Mouse (Mus musculus): Measurements from ENCODE around the gene Prrc2c. TPM values are rescaled to one million over a fixed set of nuclear protein-coding genes. Genes with fewer than 3 reads are reported as not detected.

Gene Prrc2c
- total RNA-seq, 1 experiment, result 164 TPM

DNA sequence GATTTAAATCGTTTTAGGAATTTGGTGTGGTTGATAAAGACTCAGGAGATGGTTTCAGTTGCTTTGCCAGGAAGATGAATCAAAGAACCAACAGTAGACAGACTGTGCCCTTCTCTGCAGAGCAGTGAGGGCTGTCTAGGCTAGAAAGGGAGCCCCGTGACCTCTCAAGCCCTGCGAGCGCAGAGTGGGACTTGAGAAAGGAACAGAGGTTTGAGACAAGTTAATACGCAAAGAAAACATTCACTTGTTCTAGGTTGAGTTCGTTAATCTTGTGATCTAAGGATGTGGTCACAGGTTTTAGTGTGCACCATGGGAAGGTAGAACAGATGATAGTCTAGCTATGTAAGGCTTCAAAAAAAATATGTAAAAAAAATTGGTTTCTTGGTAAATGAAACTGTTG is 12.4 kb downstream of the Prrc2c start:
- in situ Hi-C loops (cut with MboI; ENCODE audit: low sequenced_read_pairs in 2 of 2, unreplicated experiment in 2 of 2), result loop anchor here in 1 of 2 experiments (10.0 kb wide), 1 partner anchor 53 kb away; no protein-coding TSS in a partner anchor
- Histone ChIP-seq H3K9me3 (ENCODE audit: control insufficient read depth, insufficient read depth, low read depth, low read length) (no peaks in the 10 kb centered on the region), H3K9ac (ENCODE audit: insufficient read depth, low read depth, low read length, poor library complexity, severe bottlenecking) (no peak overlapping the region), H3K36me3 (ENCODE audit: control insufficient read depth, insufficient read depth, low read length, poor library complexity, severe bottlenecking) (peaks cover 2% of the 10 kb centered on the region; the same call in 1 of the 2 replicates), H3K4me1 (ENCODE audit: control insufficient read depth in 2 of 2, insufficient read depth in 2 of 2, low read length in 2 of 2, poor library complexity in 1 of 2) (peaks cover 0 to 4% of the 10 kb centered on the region in 2 experiments; a peak in 2 of 4 replicates), H3K27ac (ENCODE audit: insufficient read depth, low read depth, low read length, poor library complexity, severe bottlenecking) (no peak overlapping the region), H3K4me3 (ENCODE audit: insufficient read depth in 1 of 2, low read depth in 1 of 2, low read length in 2 of 2, poor library complexity in 1 of 2, severe bottlenecking in 1 of 2) (no peak overlapping the region)
- no peak for DNase-seq (ENCODE audit: low read depth, low spot score)
- TF ChIP-seq ZNF384 (IDR thresholded peaks at IDR 0.05; ENCODE audit: low read depth, low read length) (no peak), ZC3H11A (IDR thresholded peaks at IDR 0.05; ENCODE audit: borderline replicate concordance, low read depth, low read length) (no peak), HCFC1 (IDR thresholded peaks at IDR 0.05; ENCODE audit: borderline replicate concordance, insufficient read depth, low read length) (no peak), MAFK (IDR thresholded peaks at IDR 0.05; ENCODE audit: insufficient read depth, low read depth, low read length) (no peak), CHD2 (IDR thresholded peaks at IDR 0.05; ENCODE audit: low read depth, low read length) (no peak)

GRCm38 (mm10) chr1:162723610-162724009 is 16.7 kb downstream of the Prrc2c start:
- Histone ChIP-seq H3K9ac (ENCODE audit: insufficient read depth, low read depth, low read length, poor library complexity, severe bottlenecking) (no peak overlapping the region), H3K4me3 (ENCODE audit: insufficient read depth in 1 of 2, low read depth in 1 of 2, low read length in 2 of 2, poor library complexity in 1 of 2, severe bottlenecking in 1 of 2) (no peak overlapping the region), H3K9me3 (ENCODE audit: control insufficient read depth, insufficient read depth, low read depth, low read length) (no peaks in the 10 kb centered on the region), H3K27ac (ENCODE audit: insufficient read depth, low read depth, low read length, poor library complexity, severe bottlenecking) (no peak overlapping the region), H3K36me3 (ENCODE audit: control insufficient read depth, insufficient read depth, low read length, poor library complexity, severe bottlenecking) (peaks cover 9% of the 10 kb centered on the region), H3K4me1 (ENCODE audit: control insufficient read depth in 2 of 2, insufficient read depth in 2 of 2, low read length in 2 of 2, poor library complexity in 1 of 2) (0 out of 4 replicates have a peak, but pooled peaks cover 0 to 2% of the 10 kb centered on the region in 2 experiments)
- TF ChIP-seq ZNF384 (IDR thresholded peaks at IDR 0.05; ENCODE audit: low read depth, low read length), result no peak
- no peak for TF ChIP-seq CHD2 (IDR thresholded peaks at IDR 0.05; ENCODE audit: low read depth, low read length)
- no peak for DNase-seq (ENCODE audit: low read depth, low spot score)
- in situ Hi-C loops (cut with MboI; ENCODE audit: low sequenced_read_pairs in 2 of 2, unreplicated experiment in 2 of 2), result loop anchor here (5.0 to 25.0 kb wide), 3 partner anchors 36 to 1264 kb away; partner anchors contain the start of genes BC055324 (in 2 of the 2) and Mettl18 (in 2 of the 2)

DNA sequence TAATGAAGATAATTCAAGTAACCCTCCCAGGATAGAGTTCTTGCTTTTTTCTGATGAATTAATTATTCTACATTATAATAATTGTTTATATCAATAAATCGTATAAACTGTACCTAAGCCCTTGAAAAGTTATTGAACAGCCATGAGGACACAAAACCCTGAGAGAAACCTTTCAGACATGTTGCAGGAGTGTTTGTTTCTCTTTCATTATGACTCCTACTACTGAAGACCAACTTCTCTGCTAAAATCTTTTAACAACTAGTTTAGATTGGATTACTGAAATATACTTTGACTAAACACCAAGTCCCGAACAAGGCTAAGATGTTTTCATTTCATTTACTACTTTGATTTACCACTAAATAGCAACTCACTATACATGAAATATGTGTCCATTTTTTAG is 19.7 kb downstream of the Prrc2c start:
- H3K4me1 ChIP-seq (ENCODE audit: control insufficient read depth in 2 of 2, insufficient read depth in 2 of 2, low read length in 2 of 2, poor library complexity in 1 of 2), result no peaks in the 10 kb centered on the region
- no peak overlapping the region for H3K9ac ChIP-seq (ENCODE audit: insufficient read depth, low read depth, low read length, poor library complexity, severe bottlenecking)
- H3K36me3 ChIP-seq (ENCODE audit: control insufficient read depth, insufficient read depth, low read length, poor library complexity, severe bottlenecking), result peaks cover 15% of the 10 kb centered on the region
- no peaks in the 10 kb centered on the region for H3K9me3 ChIP-seq (ENCODE audit: control insufficient read depth, insufficient read depth, low read depth, low read length)
- TF ChIP-seq ZNF384 (IDR thresholded peaks at IDR 0.05; ENCODE audit: low read depth, low read length), result no peak
- TF ChIP-seq HCFC1 (IDR thresholded peaks at IDR 0.05; ENCODE audit: borderline replicate concordance, insufficient read depth, low read length), result no peak
- TF ChIP-seq CHD2 (IDR thresholded peaks at IDR 0.05; ENCODE audit: low read depth, low read length), result no peak
- no peak for TF ChIP-seq ZC3H11A (IDR thresholded peaks at IDR 0.05; ENCODE audit: borderline replicate concordance, low read depth, low read length)
- no peak for TF ChIP-seq MAFK (IDR thresholded peaks at IDR 0.05; ENCODE audit: insufficient read depth, low read depth, low read length)
- in situ Hi-C loops (cut with MboI; ENCODE audit: low sequenced_read_pairs in 2 of 2, unreplicated experiment in 2 of 2), result loop anchor here (5.0 to 25.0 kb wide), 3 partner anchors 33 to 1267 kb away; partner anchors contain the start of genes BC055324 (in 2 of the 2) and Mettl18 (in 2 of the 2)
- no peak overlapping the region for H3K4me3 ChIP-seq (ENCODE audit: insufficient read depth in 1 of 2, low read depth in 1 of 2, low read length in 2 of 2, poor library complexity in 1 of 2, severe bottlenecking in 1 of 2)
- no peak for DNase-seq (ENCODE audit: low read depth, low spot score)
- H3K27ac ChIP-seq (ENCODE audit: insufficient read depth, low read depth, low read length, poor library complexity, severe bottlenecking), result no peak overlapping the region

DNA sequence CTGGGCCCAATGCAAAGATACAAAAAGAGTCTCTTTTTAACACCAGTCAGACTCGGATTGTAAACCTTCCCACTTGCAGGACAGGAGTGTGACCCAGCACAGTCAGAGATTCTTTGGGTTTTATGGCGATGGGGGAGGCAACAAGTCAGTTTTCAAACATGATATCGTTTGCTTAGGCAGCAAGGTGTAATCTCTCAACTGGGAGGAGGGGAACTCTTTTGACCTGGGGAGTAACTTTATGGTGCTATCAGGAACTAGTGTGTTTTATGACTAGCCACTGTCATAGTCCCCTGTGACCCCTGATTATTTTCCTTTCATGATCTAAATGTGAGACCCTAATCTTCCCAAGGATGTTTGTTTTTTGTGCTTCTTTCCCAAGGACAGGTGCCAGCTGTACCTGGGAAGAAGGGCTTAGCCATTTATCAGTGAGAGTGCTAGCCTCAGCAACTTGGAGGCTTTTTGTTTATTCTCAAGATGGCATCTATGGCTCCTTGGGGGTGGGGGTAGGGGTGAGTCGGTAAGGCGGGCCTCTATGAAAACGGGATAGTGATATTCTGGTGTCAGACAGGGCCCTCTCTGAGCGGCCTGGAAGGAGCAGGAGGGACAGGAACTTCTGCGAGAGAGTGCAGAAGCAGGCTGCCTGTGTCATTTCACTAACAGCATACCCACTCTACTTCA is 39.8 kb downstream of the Prrc2c start:
- Histone ChIP-seq H3K9me3 (ENCODE audit: control insufficient read depth, insufficient read depth, low read depth, low read length) (no peaks in the 10 kb centered on the region), H3K4me3 (ENCODE audit: insufficient read depth in 1 of 2, low read depth in 1 of 2, low read length in 2 of 2, poor library complexity in 1 of 2, severe bottlenecking in 1 of 2) (no peak overlapping the region), H3K4me1 (ENCODE audit: control insufficient read depth in 2 of 2, insufficient read depth in 2 of 2, low read length in 2 of 2, poor library complexity in 1 of 2) (no peaks in the 10 kb centered on the region), H3K27ac (ENCODE audit: insufficient read depth, low read depth, low read length, poor library complexity, severe bottlenecking) (no peak overlapping the region), H3K9ac (ENCODE audit: insufficient read depth, low read depth, low read length, poor library complexity, severe bottlenecking) (no peak overlapping the region), H3K36me3 (ENCODE audit: control insufficient read depth, insufficient read depth, low read length, poor library complexity, severe bottlenecking) (peaks cover 34% of the 10 kb centered on the region)
- in situ Hi-C loops (cut with MboI; ENCODE audit: low sequenced_read_pairs in 2 of 2, unreplicated experiment in 2 of 2), result loop anchor here (25.0 kb wide), 1 partner anchor 1287 kb away; the partner anchor contains the start of genes BC055324 (in 2 of the 2) and Mettl18 (in 2 of the 2)
- TF ChIP-seq CHD2 (IDR thresholded peaks at IDR 0.05; ENCODE audit: low read depth, low read length) (no peak), ZC3H11A (IDR thresholded peaks at IDR 0.05; ENCODE audit: borderline replicate concordance, low read depth, low read length) (no peak), HCFC1 (IDR thresholded peaks at IDR 0.05; ENCODE audit: borderline replicate concordance, insufficient read depth, low read length) (no peak), ZNF384 (IDR thresholded peaks at IDR 0.05; ENCODE audit: low read depth, low read length) (no peak), MAFK (IDR thresholded peaks at IDR 0.05; ENCODE audit: insufficient read depth, low read depth, low read length) (no peak)
- DNase-seq (ENCODE audit: low read depth, low spot score), result no peak
